Mouse (Mus musculus): ENCODE measurements around the gene Klk5.

- TF ChIP-seq CTCF (IDR thresholded peaks at IDR 0.05; ENCODE audit: control insufficient read depth, insufficient read depth, insufficient read length) (no peak), CEBPB (IDR thresholded peaks at IDR 0.05; ENCODE audit: low read depth) (no peak)
Measured at GRCm38 (mm10) chr7:43841701-43842100, at the start of gene Klk5.
